Mouse (Mus musculus): ENCODE results near the gene Akr1a1.

Gene Akr1a1

GRCm38 (mm10) chr4:116659474-116659873 is 8.0 kb upstream of the Akr1a1 start:
- DNase-seq (ENCODE audit: low spot score in 2 of 2) = no peak

GRCm38 (mm10) chr4:116657971-116658370 is 6.5 kb upstream of the Akr1a1 start:
- DNase-seq (ENCODE audit: low spot score in 2 of 2) = no peak

- DNase-seq (ENCODE audit: low spot score in 2 of 2) = no peak
Measured at GRCm38 (mm10) chr4:116655658-116656057, 4.2 kb upstream of the Akr1a1 start.

GRCm38 (mm10) chr4:116655100-116655499 is 3.6 kb upstream of the Akr1a1 start:
- no peak for DNase-seq (ENCODE audit: low spot score in 2 of 2)

- no peak for DNase-seq (ENCODE audit: low spot score in 2 of 2)
Measured at GRCm38 (mm10) chr4:116653228-116653627, 1.7 kb upstream of the Akr1a1 start.

- no peak for DNase-seq (ENCODE audit: low spot score in 2 of 2)
Measured at GRCm38 (mm10) chr4:116651797-116652135, 286 bp upstream of the Akr1a1 start.

GRCm38 (mm10) chr4:116650365-116650764 is 1.1 kb downstream of the Akr1a1 start:
- no peak for DNase-seq (ENCODE audit: low spot score in 2 of 2)

- DNase-seq (ENCODE audit: low spot score in 2 of 2) = no peak
Measured at GRCm38 (mm10) chr4:116649411-116649810, 2.1 kb downstream of the Akr1a1 start.

GRCm38 (mm10) chr4:116645624-116646023 is 5.9 kb downstream of the Akr1a1 start:
- DNase-seq (ENCODE audit: low spot score in 2 of 2) = no peak

- no peak for DNase-seq (ENCODE audit: low spot score in 2 of 2)
Measured at GRCm38 (mm10) chr4:116644326-116644725, 7.2 kb downstream of the Akr1a1 start.

- DNase-seq (ENCODE audit: low spot score in 2 of 2) = no peak
Measured at GRCm38 (mm10) chr4:116642071-116642470, 9.4 kb downstream of the Akr1a1 start.

GRCm38 (mm10) chr4:116638821-116639220 is 12.7 kb downstream of the Akr1a1 start:
- DNase-seq (ENCODE audit: low spot score in 2 of 2) = no peak

- DNase-seq (ENCODE audit: low spot score in 2 of 2) = no peak
Measured at GRCm38 (mm10) chr4:116635197-116635596, 16.3 kb downstream of the Akr1a1 start.

GRCm38 (mm10) chr4:116627722-116628662 is 23.5 kb downstream of the Akr1a1 start, which contains the start of gene Nasp:
Gene Nasp, minus strand, starts transcription at chr4:116627941.
- DNase-seq (ENCODE audit: low spot score in 2 of 2) = peak; percentile 32 to 52

- peak; percentile 75 to 84 for DNase-seq (ENCODE audit: low spot score in 2 of 2)
Measured at GRCm38 (mm10) chr4:116627359-116627716, 24.1 kb downstream of the Akr1a1 start.

- DNase-seq (ENCODE audit: low spot score in 2 of 2) = peak; percentile 62 to 69
Measured at GRCm38 (mm10) chr4:116626658-116627358, 24.7 kb downstream of the Akr1a1 start.

GRCm38 (mm10) chr4:116624831-116625230 is 26.6 kb downstream of the Akr1a1 start:
- no peak for DNase-seq (ENCODE audit: low spot score in 2 of 2)

- no peak for DNase-seq (ENCODE audit: low spot score in 2 of 2)
Measured at GRCm38 (mm10) chr4:116615237-116615636, 36.2 kb downstream of the Akr1a1 start.

- no peak for DNase-seq (ENCODE audit: low spot score in 2 of 2)
Measured at GRCm38 (mm10) chr4:116612621-116613020, 38.9 kb downstream of the Akr1a1 start.

GRCm38 (mm10) chr4:116596978-116597881 is 54.2 kb downstream of the Akr1a1 start:
- DNase-seq (ENCODE audit: low spot score in 2 of 2) = peak; percentile 65 to 80

GRCm38 (mm10) chr4:116596379-116596778 is 55.1 kb downstream of the Akr1a1 start, which contains the start of gene Ccdc17:
Gene Ccdc17, plus strand, starts transcription at chr4:116596654.
- DNase-seq (ENCODE audit: low spot score in 2 of 2) = no peak

- no peak for DNase-seq (ENCODE audit: low spot score in 2 of 2)
Measured at GRCm38 (mm10) chr4:116595793-116596192, 55.7 kb downstream of the Akr1a1 start.
